Mouse (Mus musculus) bone marrow, adult 2 months (tissue): ENCODE measurements around the gene Cerkl.

Experiments
- CTCF ChIP-seq: fragments of 200-500 bp; IDR thresholded peaks from 2 replicates; pipeline ENCODE4 v1.5.1; 2011; ENCODE audit warnings: low read length, control low read depth; ENCODE audit not compliant: control insufficient read depth, insufficient read depth
- POLR2A ChIP-seq: fragments of 200-500 bp; IDR thresholded peaks from 2 replicates; pipeline ENCODE4 v1.6.1; 2011; ENCODE audit warnings: low read depth, mild to moderate bottlenecking, control low read depth, low read length, borderline replicate concordance; ENCODE audit not compliant: control insufficient read depth

DNA sequence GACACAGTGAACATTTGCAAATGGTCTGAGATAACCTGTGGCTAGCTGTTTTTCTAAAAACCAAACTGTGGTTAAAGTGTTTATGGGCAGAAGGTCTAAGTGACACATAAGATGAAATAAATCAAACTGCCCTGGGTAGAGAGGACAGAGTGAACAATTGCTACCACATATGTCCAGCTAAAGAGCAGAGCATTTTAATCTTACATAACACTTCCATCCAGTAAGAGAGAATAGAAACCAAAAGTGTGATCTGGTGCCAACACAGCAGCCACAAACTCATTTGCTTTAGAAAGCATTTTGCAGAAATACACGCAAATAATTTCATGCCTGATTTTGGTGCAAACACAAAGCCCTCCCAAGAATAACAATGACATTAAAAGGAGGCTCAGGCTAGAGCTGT lies 117.6 kb downstream of the Cerkl start:
- TF ChIP-seq CTCF (no peak), POLR2A (no peak)
